10 mouse cellular contexts compared by ENCODE assay signal in the genomic region with DNA sequence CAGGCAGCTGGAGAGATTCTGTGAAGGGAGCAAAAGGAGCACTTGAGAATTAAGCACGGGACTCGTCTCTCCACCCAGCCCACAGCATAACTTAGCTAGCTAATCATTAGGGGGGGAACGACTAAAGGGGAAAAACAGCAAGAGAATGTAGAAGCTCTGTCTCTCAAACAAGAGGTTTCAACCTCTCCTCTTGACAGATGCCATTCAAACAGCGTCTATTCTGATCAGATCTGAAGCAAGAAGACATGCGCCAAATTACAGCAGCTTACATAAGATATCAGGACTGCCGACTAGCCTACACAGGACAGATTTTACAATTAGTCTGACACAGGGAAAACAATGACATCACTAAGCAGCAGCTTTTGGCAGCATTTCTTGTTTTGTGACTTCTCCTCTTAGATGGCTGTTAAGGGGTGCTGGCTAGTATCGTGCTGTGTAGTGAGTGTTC. TPM values are rescaled to one million over a fixed set of nuclear protein-coding genes. Genes with fewer than 3 reads are reported as not detected.
DNase-seq lines count a peak whose midpoint lies in the region; ATAC-seq lines count a peak whose summit lies in the region.
"Had no signal": no experiment of that assay in that cellular context is flagged by ENCODE, and none has a peak within 500 bp of the region (broad histone marks: within the 10 kb centered on the region; RNA-seq: fewer than 3 reads in every experiment).

No protein-coding gene starts in this region.

- no peaks in the 10 kb centered on the region for H3K36me3 ChIP-seq in limb, embryonic 12.5 days
- no peaks in the 10 kb centered on the region for H3K36me3 ChIP-seq in limb, embryonic 10.5 days

- H3K9me3 ChIP-seq in limb, embryonic 12.5 days: no peaks in the 10 kb centered on the region
- no peaks in the 10 kb centered on the region for H3K9me3 ChIP-seq in limb, embryonic 10.5 days (replicated peaks)

- DNase-seq in limb, embryonic 10.5 days (ENCODE audit: low spot score): no peak
- peak; percentile 16 to 29 for DNase-seq in cerebellum, postnatal 36 days
- DNase-seq in heart, postnatal 4 days: peak; percentile 31
- peak; percentile 59 for DNase-seq in lung, postnatal 10 days
- DNase-seq in ovary, postnatal 10 days (ENCODE audit: low spot score): no peak
- no peak for DNase-seq in gastrocnemius, postnatal 4 days (ENCODE audit: low spot score in 2 of 2)

- no peak overlapping the region for H3K4me3 ChIP-seq in limb, embryonic 12.5 days (replicated peaks)
- H3K4me3 ChIP-seq in limb, embryonic 10.5 days: no peak overlapping the region

- no peak for ATAC-seq in limb, embryonic 12.5 days (ENCODE audit: insufficient number of reproducible peaks, insufficient read depth, low FRiP score, low TSS enrichment, low read depth)
- ATAC-seq in erythroid progenitor cell, adult 5-6 weeks (replicated peaks; ENCODE audit: low FRiP score, poor library complexity, severe bottlenecking): no peak
- ATAC-seq: Patski had no signal

- H3K9ac ChIP-seq in limb, embryonic 12.5 days (replicated peaks): no peak overlapping the region

- no peaks in the 10 kb centered on the region for H3K27me3 ChIP-seq in limb, embryonic 12.5 days
- no peaks in the 10 kb centered on the region for H3K27me3 ChIP-seq in limb, embryonic 10.5 days (ENCODE audit: low read depth, poor library complexity, severe bottlenecking)
- H3K27me3 ChIP-seq: Patski had no signal

- H3K4me2 ChIP-seq in limb, embryonic 12.5 days: no peak overlapping the region

- 63% methylated on average over 7 of the region's 7 CpGs for WGBS in limb, embryonic 12.5 days
- WGBS in limb, embryonic 10.5 days: 78% methylated on average over 7 of the region's 7 CpGs

- peak overlapping the region; percentile 64; the same call in 1 of the 2 replicates for H3K27ac ChIP-seq in limb, embryonic 12.5 days
- no peak overlapping the region for H3K27ac ChIP-seq in limb, embryonic 10.5 days
- H3K27ac ChIP-seq: macrophage had no signal

- H3K4me1 ChIP-seq in limb, embryonic 12.5 days (replicated peaks): peaks cover 23% of the 10 kb centered on the region
- H3K4me1 ChIP-seq in limb, embryonic 10.5 days: peaks cover 32% of the 10 kb centered on the region

RNA-seq across cellular contexts. Expression of gene Gpr155, which starts 34.4 kb away (rescaled TPM):
- polyA plus RNA-seq in limb, embryonic 12.5 days (2016; fragmentation: Nextera tagmentation; extraction: Ambion mirVana): 5.8 and 6.1 TPM in 2 replicates
- polyA plus RNA-seq in limb, embryonic 10.5 days (2016; fragmentation: Nextera tagmentation; extraction: Ambion mirVana): 1.4 and 2.4 TPM in 2 replicates
- 1 to 10 TPM; 7.6 TPM for total RNA-seq in heart, postnatal 4 days (2021)
- 25.2 and 31.0 TPM in 2 replicates for total RNA-seq in erythroid progenitor cell, adult 5-6 weeks (2015; ENCODE audit: low replicate concordance)
- 27.2 and 29.7 TPM in 2 replicates for total RNA-seq in erythroid progenitor cell, adult 5-6 weeks (2017; ENCODE audit: low replicate concordance)
- total RNA-seq in gastrocnemius, postnatal 4 days (2021): 10 to 100 TPM in 1 of 2 experiments, 1 to 10 TPM in 1; 9.6 to 10.9 TPM

RNA-seq across cellular contexts. Expression of gene Cir1, which starts 39.5 kb away (rescaled TPM):
- 26.0 and 27.3 TPM in 2 replicates for polyA plus RNA-seq in limb, embryonic 12.5 days (2016; fragmentation: Nextera tagmentation; extraction: Ambion mirVana)
- polyA plus RNA-seq in limb, embryonic 10.5 days (2016; fragmentation: Nextera tagmentation; extraction: Ambion mirVana): 12.2 and 14.3 TPM in 2 replicates
- 10 to 100 TPM; 10.8 to 11.1 TPM for total RNA-seq in heart, postnatal 4 days (2021)
- 19.8 and 39.4 TPM in 2 replicates for total RNA-seq in erythroid progenitor cell, adult 5-6 weeks (2015; ENCODE audit: low replicate concordance)
- 23.0 and 46.1 TPM in 2 replicates for total RNA-seq in erythroid progenitor cell, adult 5-6 weeks (2017; ENCODE audit: low replicate concordance)
- total RNA-seq in gastrocnemius, postnatal 4 days (2021): 10 to 100 TPM; 16.3 to 16.9 TPM

RNA-seq across cellular contexts. Expression of gene Scrn3, which starts 39.5 kb away (rescaled TPM):
- polyA plus RNA-seq in limb, embryonic 12.5 days (2016; fragmentation: Nextera tagmentation; extraction: Ambion mirVana): 17.9 and 18.7 TPM in 2 replicates
- 14.7 and 16.5 TPM in 2 replicates for polyA plus RNA-seq in limb, embryonic 10.5 days (2016; fragmentation: Nextera tagmentation; extraction: Ambion mirVana)
- total RNA-seq in heart, postnatal 4 days (2021): 10 to 100 TPM; 11.2 to 16.6 TPM
- total RNA-seq in erythroid progenitor cell, adult 5-6 weeks (2015; ENCODE audit: low replicate concordance): 56.2 and 71.3 TPM in 2 replicates
- total RNA-seq in erythroid progenitor cell, adult 5-6 weeks (2017; ENCODE audit: low replicate concordance): 108 and 110 TPM in 2 replicates
- 10 to 100 TPM; 14.9 to 15.4 TPM for total RNA-seq in gastrocnemius, postnatal 4 days (2021)

Comparison
In these comparisons a context has a peak if more than half of its experiments do, and no peak if none do; other contexts are left out.
1. DNase-seq: peak in cerebellum, postnatal 36 days (2 of 2), heart, postnatal 4 days (single experiment) and lung, postnatal 10 days (single experiment); none in limb, embryonic 10.5 days (single experiment), ovary, postnatal 10 days (single experiment) and gastrocnemius, postnatal 4 days (0 of 2).